Mouse (Mus musculus) cortical plate, adult 2 months (tissue): Measurements from ENCODE around the gene Tspan14.
A peak's percentile ranks its signal among the peaks of the same experiment; 100 is the strongest.

Source experiments
- CTCF ChIP-seq: fragments of 200-500 bp; IDR thresholded peaks from 2 replicates; pipeline ENCODE4 v1.5.1; 2011; ENCODE audit warnings: mild to moderate bottlenecking, control low read depth, low read length; ENCODE audit not compliant: insufficient read depth; ENCODE audit errors: extremely low read depth
- POLR2A ChIP-seq: fragments of 200-500 bp; IDR thresholded peaks from 2 replicates; pipeline ENCODE4 v1.6.1; 2011; ENCODE audit warnings: mild to moderate bottlenecking, low read length, control low read depth; ENCODE audit not compliant: insufficient read depth; ENCODE audit errors: extremely low read depth

GRCm38 (mm10) chr14:40894576-40895247, 71.9 kb downstream of the Tspan14 start:
- no peak for TF ChIP-seq POLR2A
- TF ChIP-seq CTCF = peak; percentile 86
